Mouse (Mus musculus) heart, postnatal 14 days (tissue): ENCODE data around the gene Csf2. TPM values are rescaled to one million over a fixed set of nuclear protein-coding genes. Genes with fewer than 3 reads are reported as not detected.

Source experiments
- total RNA-seq, 2 experiments: library from RNA; stranded (reverse); gene quantifications; 2 replicates each; pipeline ENCODE4 v1.2.3; 2021

Gene Csf2
- total RNA-seq, 2 experiments from 2014 or later = not detected

Other genes starting within 250 kb of the Csf2 start
- gene Slc22a4, start 221.6 kb downstream of the Csf2 start, total RNA-seq = 1 to 10 TPM; 3.5 to 4.7 TPM
- gene Pdlim4, start 180.7 kb downstream of the Csf2 start, total RNA-seq = 10 to 100 TPM; 29.9 to 33.2 TPM
- 10 to 100 TPM; 43.3 to 46.4 TPM for gene P4ha2, start 149.6 kb downstream of the Csf2 start, total RNA-seq
- gene Il3, start 17.6 kb upstream of the Csf2 start, total RNA-seq = not detected
- 1 to 10 TPM; 1.2 to 1.5 TPM for gene Acsl6, start 54.1 kb upstream of the Csf2 start, total RNA-seq
- gene Meikin, start 121.0 kb upstream of the Csf2 start, total RNA-seq = not detected
- gene Fnip1, start 188.5 kb upstream of the Csf2 start, total RNA-seq = 10 to 100 TPM; 31.7 to 33.8 TPM